Mouse (Mus musculus) kidney, postnatal 0 days (tissue): ENCODE measurements at regions not wholly inside any gene's neighbourhood (a gene's known extent, or its start where the extent isn't known, plus 50 kb on each side); places are given as distances from the start of the nearest gene placed in this dataset.

Experiments used
- ATAC-seq: fragments of 200-750 bp; cut with Nextera tagmentation; replicated peaks from 2 replicates; pipeline ENCODE4 v1.8.0; 2017; ENCODE audit warnings: low read depth, moderate number of reproducible peaks, moderate TSS enrichment, moderate library complexity; ENCODE audit not compliant: low FRiP score
- DNase-seq: peaks from one replicate; pipeline ENCODE4 v3.0.0-alpha.2; 2016; ENCODE audit warnings: low spot score
- H3K27ac ChIP-seq: fragments of 300-500 bp; sonication (generic); 2 replicates; pipeline ENCODE4 v1.5.1; 2014; ENCODE audit warnings: mild to moderate bottlenecking
- H3K27me3 ChIP-seq: fragments of 300-500 bp; sonication (generic); 2 replicates; pipeline ENCODE4 v1.6.1; 2014; ENCODE audit warnings: low read length, mixed read lengths; ENCODE audit not compliant: insufficient read depth
- H3K36me3 ChIP-seq: fragments of 300-500 bp; sonication (generic); 2 replicates; pipeline ENCODE4 v1.6.1; 2014; ENCODE audit warnings: low read length, mixed read lengths; ENCODE audit not compliant: insufficient read depth
- H3K4me1 ChIP-seq: fragments of 300-500 bp; sonication (generic); replicated peaks from 2 replicates; pipeline ENCODE4 v1.6.1; 2014; ENCODE audit warnings: antibody characterized with exemption, low read length, mixed read lengths; ENCODE audit not compliant: insufficient read depth
- H3K4me2 ChIP-seq: fragments of 300-500 bp; sonication (generic); 2 replicates; pipeline ENCODE4 v1.6.1; 2014; ENCODE audit warnings: mild to moderate bottlenecking, low read length, moderate library complexity, mixed read lengths
- H3K4me3 ChIP-seq: fragments of 300-500 bp; sonication (generic); replicated peaks from 2 replicates; pipeline ENCODE4 v1.5.1; 2014; ENCODE audit warnings: low read depth, low read length
- H3K9ac ChIP-seq: fragments of 300-500 bp; sonication (generic); 2 replicates; pipeline ENCODE4 v1.6.1; 2014; ENCODE audit warnings: low read depth, low read length
- H3K9me3 ChIP-seq: fragments of 300-500 bp; sonication (generic); replicated peaks from 2 replicates; pipeline ENCODE4 v1.6.1; 2016; ENCODE audit warnings: low read length, inconsistent platforms, mixed read lengths
- CTCF ChIP-seq: IDR thresholded peaks from 2 replicates; pipeline ENCODE4 v1.5.1; 2016; ENCODE audit warnings: antibody characterized with exemption, low read depth, mild to moderate bottlenecking, moderate library complexity
- WGBS: fragments of 180-500 bp; shearing (Covaris S2); extraction: QIAGEN DNeasy Blood & Tissue Kit; methylation state at CpG from one replicate; pipeline ENCODE4 v1.1.7; 2014; 5-methylcytosine and 5-hydroxymethylcytosine counted together

DNA sequence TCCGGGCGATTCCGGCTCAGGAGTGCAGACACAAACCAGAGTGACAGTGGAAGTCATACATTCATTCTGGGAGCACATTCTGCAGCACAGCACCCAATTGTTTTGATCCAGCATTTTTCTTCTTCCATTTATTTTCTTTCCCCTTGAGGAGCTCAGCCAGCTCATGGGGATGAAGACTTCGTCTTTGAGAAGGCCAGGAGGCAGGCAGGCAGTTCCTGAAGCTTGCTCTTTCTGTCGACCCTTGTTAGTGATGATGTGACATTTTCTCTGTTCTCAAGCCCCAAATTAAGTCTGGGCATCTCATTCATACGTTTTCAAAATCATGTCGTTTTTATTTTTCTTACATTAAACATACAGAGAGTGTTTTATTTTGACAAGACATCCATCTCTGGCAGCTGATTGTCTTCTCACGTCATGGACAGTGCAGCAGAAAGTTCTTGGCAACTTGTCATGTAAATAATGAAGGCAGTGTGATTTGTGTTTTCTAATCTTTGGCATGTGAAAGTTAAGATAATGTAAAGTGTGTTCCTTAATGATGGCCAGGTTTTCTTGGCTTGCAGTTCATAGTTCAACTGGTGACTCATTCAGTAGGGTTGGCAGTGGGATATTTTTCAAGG is 1062.1 kb downstream of the Sorcs3 start:
- H3K4me3 ChIP-seq, result no peak overlapping the region
- no peak overlapping the region for H3K4me2 ChIP-seq
- no peaks in the 10 kb centered on the region for H3K27me3 ChIP-seq
- no peak overlapping the region for H3K27ac ChIP-seq
- 57% methylated on average over 8 of the region's 8 CpGs for WGBS
- no peak for ATAC-seq
- no peaks in the 10 kb centered on the region for H3K36me3 ChIP-seq
- H3K9me3 ChIP-seq, result no peaks in the 10 kb centered on the region
- TF ChIP-seq CTCF, result no peak
- no peak overlapping the region for H3K9ac ChIP-seq
- no peaks in the 10 kb centered on the region for H3K4me1 ChIP-seq
- peak; percentile 3 for DNase-seq

DNA sequence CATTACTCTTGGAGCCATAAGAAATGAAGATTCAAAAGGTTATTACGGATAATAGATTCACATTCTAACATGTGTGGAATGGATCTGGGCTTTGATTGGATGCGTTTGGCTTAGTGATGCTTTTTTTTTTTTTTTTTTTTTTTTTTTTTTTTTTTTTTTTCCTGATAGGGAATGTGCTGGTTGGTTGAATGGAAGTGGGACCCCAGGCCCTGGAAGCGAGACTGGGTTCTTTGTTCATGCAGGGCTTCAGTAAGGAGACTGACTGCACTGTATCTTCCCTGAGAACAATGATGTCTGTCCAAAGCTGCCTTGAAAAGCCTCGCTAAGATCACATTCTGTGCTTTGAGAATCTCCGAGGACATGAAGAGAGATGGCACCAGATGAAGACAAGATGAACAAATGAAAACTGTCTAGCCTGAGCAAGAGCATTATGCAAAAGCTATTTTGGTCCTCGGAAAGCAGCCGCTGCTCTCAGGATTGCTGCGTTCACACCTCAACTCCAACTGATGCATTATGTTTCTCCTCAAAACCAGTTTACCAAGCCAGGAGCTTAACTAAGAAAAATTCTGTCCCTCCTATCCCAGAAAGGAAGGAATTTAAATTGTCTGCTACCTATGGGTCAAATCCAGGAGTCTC is 1076.9 kb downstream of the Sorcs3 start:
- DNase-seq (no peak), ATAC-seq (no peak)
- Histone ChIP-seq H3K27me3 (no peaks in the 10 kb centered on the region), H3K9ac (no peak overlapping the region), H3K4me1 (no peaks in the 10 kb centered on the region), H3K27ac (no peak overlapping the region), H3K9me3 (no peaks in the 10 kb centered on the region), H3K4me2 (no peak overlapping the region), H3K36me3 (no peaks in the 10 kb centered on the region), H3K4me3 (no peak overlapping the region)
- 76% methylated on average over 8 of the region's 8 CpGs for WGBS
- TF ChIP-seq CTCF, result no peak

DNA sequence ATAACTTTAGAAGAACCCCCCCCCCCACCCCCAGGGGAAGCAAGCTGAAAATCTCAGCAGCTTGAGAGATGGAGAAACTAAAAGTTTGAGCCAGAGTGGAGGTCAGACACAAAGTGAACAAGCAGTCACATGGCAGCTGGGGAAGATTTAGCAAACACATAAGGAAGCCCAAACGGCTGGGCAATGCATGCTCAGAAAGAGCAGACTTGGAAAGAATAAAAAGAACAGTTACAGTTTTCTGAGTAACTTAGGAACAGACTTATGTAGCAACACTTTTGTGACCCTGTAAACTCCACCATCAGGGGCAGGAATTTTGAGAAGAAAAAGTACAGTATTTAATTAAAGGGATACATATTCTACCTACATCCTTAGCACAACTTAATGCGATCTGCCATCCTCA is 1089.2 kb downstream of the Sorcs3 start:
- Histone ChIP-seq H3K27me3 (no peaks in the 10 kb centered on the region), H3K27ac (no peak overlapping the region), H3K9ac (no peak overlapping the region), H3K36me3 (no peaks in the 10 kb centered on the region), H3K4me3 (no peak overlapping the region), H3K9me3 (no peaks in the 10 kb centered on the region), H3K4me1 (no peaks in the 10 kb centered on the region), H3K4me2 (no peak overlapping the region)
- WGBS, result 71% methylated on average over 2 of the region's 2 CpGs
- ATAC-seq (no peak), DNase-seq (no peak)
- TF ChIP-seq CTCF, result no peak

DNA sequence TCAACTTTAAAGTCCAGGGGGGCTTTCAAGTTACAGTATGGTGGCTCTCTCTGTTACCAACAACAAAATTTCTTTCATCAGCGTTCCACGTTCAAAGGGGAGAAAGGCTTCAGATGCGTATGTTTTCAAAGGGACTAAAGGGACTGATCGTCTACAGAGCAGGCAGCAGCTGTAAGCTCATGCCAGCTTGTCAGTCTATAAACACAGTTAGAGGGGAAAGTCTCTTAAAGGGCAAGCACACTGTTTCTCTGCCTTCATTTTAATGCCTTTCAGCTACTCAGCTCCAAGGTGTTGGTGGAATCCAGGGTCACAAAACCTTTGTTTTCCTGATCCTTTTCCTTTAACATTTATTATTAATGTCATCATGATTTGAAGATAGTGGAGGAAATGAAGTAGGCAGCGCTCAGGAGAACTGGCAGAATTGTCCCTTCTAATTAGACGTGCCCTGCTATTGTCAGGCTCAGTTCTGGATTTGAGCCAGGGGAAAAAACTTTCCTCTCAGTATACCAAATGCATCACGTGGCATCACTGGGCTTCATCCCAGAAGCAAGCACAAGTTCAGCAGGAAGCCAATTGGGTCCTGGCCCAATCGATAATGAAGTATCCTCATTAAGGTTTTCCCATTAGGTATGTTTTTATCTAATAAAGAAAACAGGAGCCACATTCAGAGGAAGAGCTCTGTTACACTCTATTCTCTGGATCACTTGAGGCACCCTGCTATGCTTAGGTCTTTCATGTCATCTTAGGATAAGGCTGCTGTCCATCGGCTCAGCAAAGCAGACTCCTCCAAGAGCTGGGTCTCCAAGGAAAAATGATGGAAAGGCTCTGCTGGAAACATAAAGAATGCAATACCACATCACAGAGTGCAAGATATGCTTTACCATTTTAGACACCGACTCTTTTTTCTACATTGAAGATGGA is 1093.8 kb downstream of the Sorcs3 start:
- H3K4me3 ChIP-seq, result no peak overlapping the region
- 0 out of 2 replicates have a peak overlapping the region, but pooled peaks have one; percentile 18 for H3K4me2 ChIP-seq
- no peaks in the 10 kb centered on the region for H3K9me3 ChIP-seq
- no peaks in the 10 kb centered on the region for H3K4me1 ChIP-seq
- 46% methylated on average over 10 of the region's 10 CpGs for WGBS
- ATAC-seq (no peak), DNase-seq (no peak)
- H3K36me3 ChIP-seq, result no peaks in the 10 kb centered on the region
- no peak for TF ChIP-seq CTCF
- no peak overlapping the region for H3K27ac ChIP-seq
- no peaks in the 10 kb centered on the region for H3K27me3 ChIP-seq
- H3K9ac ChIP-seq, result no peak overlapping the region

DNA sequence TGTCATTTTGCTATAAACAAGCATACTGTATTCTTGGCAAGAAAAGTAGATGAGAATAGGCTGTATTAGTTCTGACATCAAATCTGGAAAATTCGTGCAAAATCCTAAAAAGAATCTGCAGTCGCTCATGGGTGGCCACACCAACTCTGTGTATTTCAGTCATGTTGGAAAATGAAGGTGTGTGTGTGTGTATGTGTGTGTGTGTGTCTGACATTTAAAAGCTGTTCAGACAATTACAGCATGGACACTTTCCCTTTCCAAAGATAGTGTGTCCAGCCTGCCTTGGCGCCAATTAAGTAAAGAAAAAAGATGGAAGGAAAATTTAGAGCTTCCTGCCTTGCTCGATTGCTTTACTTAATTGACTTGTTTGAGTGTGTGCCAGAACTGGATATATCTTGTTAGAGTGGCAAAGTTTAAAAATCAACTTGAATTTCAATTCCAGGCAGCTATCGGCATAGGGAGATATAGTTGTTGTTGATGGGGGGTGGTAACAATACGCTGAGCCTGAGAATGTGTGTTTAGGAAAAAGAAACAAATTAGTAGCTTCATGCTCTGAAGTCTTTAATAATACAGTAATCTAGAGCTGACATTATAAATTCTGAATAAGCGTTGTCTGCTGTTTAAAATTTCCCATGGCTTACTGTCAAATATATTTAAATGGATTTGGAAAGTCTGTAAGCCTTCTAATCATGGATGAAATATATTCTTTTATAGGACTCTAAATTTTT is 1095.7 kb downstream of the Sorcs3 start:
- no peaks in the 10 kb centered on the region for H3K9me3 ChIP-seq
- H3K27ac ChIP-seq, result no peak overlapping the region
- no peak for TF ChIP-seq CTCF
- DNase-seq, result peak; percentile 72
- no peak overlapping the region for H3K9ac ChIP-seq
- ATAC-seq, result no peak
- 47% methylated on average over 7 of the region's 7 CpGs for WGBS
- H3K4me3 ChIP-seq, result no peak overlapping the region
- H3K27me3 ChIP-seq, result no peaks in the 10 kb centered on the region
- no peaks in the 10 kb centered on the region for H3K36me3 ChIP-seq
- no peaks in the 10 kb centered on the region for H3K4me1 ChIP-seq
- no peak overlapping the region for H3K4me2 ChIP-seq

DNA sequence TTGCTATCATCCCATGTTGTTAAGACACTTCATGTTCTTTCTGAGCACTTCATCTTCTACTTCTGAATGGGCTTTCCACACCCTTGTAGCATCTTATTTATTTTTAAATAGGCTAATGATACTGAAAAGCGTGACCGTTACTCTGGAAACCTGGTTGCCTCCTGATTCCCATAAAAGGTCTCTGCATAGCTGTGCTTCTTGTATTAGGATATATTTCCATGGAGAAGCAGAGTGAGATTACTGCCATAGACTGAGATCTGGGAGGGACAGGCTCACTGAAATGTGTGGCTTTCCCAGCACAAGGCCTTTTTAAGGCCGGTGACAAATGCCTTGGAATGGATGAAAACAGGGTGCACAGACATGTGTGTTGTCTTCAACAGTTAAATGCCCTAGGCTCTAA is 1100.0 kb downstream of the Sorcs3 start:
- H3K9me3 ChIP-seq, result no peaks in the 10 kb centered on the region
- H3K27ac ChIP-seq, result no peak overlapping the region
- no peaks in the 10 kb centered on the region for H3K4me1 ChIP-seq
- H3K4me3 ChIP-seq, result no peak overlapping the region
- H3K36me3 ChIP-seq, result no peaks in the 10 kb centered on the region
- TF ChIP-seq CTCF, result no peak
- H3K4me2 ChIP-seq, result no peak overlapping the region
- H3K27me3 ChIP-seq, result no peaks in the 10 kb centered on the region
- no peak overlapping the region for H3K9ac ChIP-seq
- DNase-seq (no peak), ATAC-seq (no peak)
- 95% methylated on average over 3 of the region's 3 CpGs for WGBS
